Mouse (Mus musculus) testis, postnatal 10 days (tissue): ENCODE measurements around the gene Plxnb3.
A peak's percentile ranks its signal among the peaks of the same experiment; 100 is the strongest.

Source experiments
- DNase-seq: peaks from one replicate; pipeline ENCODE4 v3.0.0; 2021; ENCODE audit warnings: low spot score

The Plxnb3 gene

DNA sequence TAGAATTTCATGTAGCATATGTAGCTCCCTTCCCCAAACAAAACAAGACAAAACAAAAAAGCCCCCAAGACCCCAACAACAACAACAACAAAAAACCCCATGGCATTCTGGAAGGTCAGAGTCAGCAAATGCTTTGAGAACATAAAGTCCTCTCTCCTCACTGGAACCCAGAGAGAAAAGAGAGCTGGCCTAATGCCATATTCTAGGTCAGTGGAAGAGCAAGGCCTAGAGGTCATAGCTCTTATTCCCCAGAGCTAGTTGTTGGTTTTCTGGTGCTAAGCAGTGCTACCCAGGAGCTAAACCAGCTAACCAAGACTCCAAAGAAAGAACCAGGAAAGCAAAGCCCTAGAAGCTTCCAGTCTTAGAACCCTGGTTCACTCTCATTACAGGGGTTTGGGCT is 28.8 kb downstream of the Plxnb3 start:
- DNase-seq: no peak

GRCm38 (mm10) chrX:73786364-73787224 is 29.7 kb downstream of the Plxnb3 start, which contains the start of the genes Idh3g and Ssr4:
Gene Idh3g, minus strand, starts transcription at chrX:73786897.
Gene Ssr4, plus strand, starts transcription at chrX:73787028.
- DNase-seq: peak; percentile 88

DNA sequence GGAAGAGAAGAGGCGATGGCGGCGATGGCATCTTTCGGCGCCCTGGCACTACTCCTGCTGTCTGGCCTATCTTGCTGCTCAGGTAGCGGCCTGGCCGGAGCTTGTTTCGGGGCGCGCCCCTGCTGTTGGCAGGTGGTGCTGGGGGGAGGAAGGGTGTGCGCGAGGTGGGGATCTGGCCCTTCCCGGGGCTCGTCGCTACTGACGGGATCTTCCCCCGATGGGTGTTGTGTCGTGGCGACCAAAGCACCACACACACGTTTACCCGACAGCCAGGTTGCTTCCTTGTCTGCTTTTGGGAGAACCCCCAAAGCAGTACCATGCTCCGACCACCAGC is 30.3 kb downstream of the Plxnb3 start:
- DNase-seq: no peak

DNA sequence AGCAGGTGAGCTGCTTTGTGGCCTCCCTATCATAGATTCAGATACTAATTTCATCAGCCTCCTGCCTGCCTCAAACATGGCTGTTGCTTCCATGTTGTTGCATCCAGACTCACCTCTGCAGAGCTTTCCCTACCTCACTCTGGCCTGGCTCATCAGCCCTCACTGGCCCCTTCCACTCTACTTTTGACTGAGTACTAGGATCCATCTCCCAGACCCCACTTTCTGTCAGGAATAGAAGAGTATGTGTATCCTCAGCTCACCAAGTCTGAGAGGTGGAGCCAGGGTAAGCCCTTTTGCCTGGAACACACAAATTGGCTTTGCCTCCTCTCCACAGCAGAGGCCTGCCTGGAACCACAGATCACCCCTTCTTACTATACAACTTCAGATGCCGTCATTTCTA is 31.6 kb downstream of the Plxnb3 start:
- DNase-seq: no peak

DNA sequence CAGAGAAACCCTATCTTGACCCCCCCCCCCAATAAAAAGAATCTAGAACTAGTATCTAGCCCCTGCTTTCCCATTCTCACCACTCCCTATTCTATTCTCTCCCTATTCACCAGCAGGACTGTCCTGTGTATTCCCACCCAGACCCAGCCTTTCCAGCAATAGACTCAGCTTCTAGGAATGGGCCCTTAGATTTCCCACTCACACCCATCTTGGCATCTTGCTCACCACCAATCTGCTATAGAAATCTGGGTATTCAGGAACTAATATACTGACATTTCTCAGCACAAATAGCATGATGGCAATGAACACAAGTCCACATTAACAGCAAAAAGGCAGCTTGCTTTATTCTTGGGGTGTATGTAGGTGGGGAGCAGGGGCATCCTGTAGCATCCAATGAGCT is 36.1 kb downstream of the Plxnb3 start:
- no peak for DNase-seq

DNA sequence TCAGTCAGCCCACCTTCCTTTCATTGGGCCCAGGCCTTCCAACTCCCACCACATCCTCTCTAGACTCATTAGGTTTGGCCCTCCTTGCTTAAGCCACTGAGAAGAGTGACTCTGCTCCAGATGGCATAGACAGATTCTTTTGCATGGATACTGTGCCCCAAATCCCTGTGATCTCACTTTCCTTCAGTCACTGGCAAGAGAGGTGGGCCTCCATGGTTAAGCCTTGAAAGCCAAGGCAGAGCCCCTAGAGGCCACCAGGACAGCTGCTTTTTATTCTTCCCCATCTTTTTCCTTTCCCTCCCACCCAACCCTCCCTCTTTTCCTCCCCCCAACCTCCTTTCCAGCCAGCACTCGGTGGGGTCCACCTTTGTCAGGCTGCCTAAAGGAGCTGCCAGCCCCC is 36.6 kb downstream of the Plxnb3 start:
- no peak for DNase-seq

DNA sequence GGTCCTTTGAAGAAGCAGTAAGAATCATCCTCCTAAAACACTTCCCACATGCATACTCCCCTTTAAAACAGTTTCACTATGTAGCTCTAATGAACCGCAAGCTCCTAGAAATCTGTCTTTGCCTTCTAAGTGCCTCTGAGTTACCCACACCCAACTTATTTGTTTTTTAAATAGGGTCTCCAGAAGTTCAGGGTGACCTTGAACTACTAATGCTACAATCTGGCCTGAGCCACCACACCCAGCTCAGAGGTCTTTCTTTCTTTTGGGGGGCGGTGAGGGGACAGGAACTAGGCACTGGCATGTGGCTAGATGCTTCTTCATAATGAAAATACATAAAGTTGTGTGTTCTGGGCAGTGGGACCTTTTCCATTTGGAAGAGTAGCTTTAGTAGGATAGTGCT is 40.6 kb downstream of the Plxnb3 start:
- no peak for DNase-seq

DNA sequence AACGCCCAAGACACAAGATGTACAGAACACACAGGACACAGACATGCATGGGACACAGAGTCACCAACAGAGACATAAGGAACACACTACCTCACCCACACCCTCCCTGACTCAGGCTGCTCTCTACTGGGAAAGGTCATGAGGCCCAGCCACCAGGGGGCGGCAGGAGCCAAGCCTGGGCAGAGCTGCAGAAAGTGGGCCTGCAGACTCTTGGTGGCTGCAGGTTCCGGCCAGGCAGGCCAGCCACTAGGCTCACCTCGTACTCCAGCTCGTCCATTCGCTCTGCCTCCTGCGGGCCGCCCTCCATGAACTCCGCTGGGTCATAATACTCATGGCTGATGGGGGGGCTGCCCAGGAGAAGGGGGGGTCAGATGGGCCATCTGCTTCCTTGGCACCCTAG is 41.6 kb downstream of the Plxnb3 start:
- DNase-seq: peak; percentile 79

GRCm38 (mm10) chrX:73805814-73806213 is 48.9 kb downstream of the Plxnb3 start:
- no peak for DNase-seq

DNA sequence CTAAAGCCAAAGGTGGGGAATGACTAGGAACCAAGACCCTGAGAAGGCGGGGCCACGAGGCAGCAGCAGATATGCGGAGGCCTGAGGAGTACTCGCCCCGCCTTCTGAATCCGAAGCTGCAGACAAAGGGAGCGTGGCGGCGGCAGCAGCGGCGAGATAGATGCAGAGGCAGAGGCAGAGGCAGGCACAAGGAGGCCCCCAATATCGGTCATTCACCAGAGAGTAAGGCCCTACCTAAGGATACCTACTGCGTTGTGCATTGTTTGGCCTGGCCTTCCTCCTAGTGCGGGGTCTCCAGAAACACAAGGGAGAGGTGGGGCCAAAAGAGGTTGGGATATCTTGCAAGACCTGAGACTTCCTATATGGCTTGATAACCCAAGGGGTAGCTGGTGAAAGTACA is 58.2 kb downstream of the Plxnb3 start:
- no peak for DNase-seq

GRCm38 (mm10) chrX:73816596-73817314 is 59.9 kb downstream of the Plxnb3 start:
- DNase-seq: no peak
